Mouse (Mus musculus): ENCODE results near the gene Rab6b.

Rab6b gene

DNA sequence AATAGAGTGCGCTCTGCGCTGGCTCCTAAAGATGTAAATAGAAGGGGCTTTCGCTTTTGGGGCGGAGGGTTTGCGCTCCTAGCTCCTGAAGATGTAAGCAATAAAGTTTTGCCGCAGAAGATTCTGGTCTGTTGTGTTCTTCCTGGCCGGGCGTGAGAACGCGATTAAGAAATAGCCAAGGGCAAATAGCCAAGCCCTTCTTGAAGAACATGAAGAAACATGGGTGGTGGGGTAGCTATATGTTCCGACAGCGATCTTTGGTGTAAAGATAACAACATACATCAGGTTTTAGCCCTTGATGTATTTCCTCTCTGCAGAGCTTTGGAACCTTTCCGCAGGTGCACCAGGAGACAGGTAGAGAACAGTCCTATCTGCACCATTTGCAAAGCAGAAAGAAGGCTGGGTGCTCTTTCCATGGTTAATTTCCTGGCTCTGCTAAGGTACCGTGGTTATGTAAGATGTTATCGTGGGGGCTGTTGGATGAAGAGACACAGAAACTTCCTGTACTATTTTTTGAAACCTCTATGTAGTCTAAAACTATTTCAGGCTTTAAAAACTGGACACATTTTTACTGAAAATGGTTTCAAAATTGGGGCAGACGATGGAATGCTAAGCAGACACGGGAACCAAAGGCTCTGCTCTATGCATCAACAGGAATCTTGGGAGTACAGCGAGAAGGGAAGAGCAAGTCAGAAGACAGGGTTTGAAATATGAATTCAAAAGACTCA is 2.5 kb upstream of the Rab6b start:
- no peak for DNase-seq

DNA sequence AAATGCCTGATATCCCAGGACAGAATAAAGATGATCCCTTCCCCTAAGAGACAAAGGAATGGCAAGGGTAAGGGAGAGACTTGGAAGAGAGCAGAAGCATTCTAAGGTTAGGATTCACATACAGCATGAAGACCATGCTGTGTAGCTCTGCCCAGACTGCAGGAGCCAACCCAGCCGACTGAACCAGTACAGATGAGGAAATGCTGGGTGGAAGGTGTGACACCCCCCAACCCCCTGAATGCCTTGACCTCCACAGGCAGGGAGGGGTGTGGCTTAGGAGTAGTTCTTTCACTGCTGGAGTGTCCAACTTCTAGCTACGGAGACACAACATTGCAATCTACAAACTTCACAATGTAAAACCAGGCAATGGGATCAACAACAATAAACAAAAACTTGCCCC is 1.7 kb upstream of the Rab6b start:
- DNase-seq = no peak

DNA sequence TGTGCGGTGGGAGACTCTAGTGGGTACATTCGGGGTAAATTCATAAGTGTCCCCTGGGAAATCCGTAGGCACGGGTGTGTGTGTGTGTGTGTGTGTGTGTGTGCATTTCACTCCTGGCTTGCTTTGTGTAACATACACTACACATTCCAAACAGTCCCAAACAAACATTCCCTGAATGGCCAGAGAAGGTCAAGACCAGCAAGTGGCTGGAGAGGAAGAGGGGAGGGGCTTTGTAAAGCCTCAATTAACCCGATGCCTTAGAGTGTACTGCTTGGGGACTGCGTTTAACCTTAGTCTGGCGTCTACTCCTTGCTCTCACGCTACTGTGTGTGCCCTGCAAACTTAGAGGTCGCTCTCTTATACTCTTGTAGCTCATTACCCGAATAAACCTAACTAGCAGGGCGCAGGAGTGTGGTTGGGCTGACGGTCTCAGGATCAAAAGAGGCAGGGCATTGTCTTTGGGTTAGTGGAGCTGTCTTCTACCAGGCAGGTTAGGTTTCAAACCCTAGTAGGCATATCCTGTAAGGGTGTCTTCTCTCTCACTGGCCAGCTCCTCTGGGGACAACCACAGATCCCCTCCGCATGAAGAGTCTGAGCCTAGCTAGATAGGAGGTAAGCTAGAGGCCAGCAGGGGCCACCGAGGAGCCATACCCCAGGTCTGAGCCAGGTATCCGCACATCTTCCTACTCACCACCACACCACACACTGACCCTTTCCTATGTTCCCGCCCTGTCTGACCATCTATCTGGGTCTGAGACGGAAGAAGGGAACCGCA is 673 bp upstream of the Rab6b start:
- no peak for DNase-seq

DNA sequence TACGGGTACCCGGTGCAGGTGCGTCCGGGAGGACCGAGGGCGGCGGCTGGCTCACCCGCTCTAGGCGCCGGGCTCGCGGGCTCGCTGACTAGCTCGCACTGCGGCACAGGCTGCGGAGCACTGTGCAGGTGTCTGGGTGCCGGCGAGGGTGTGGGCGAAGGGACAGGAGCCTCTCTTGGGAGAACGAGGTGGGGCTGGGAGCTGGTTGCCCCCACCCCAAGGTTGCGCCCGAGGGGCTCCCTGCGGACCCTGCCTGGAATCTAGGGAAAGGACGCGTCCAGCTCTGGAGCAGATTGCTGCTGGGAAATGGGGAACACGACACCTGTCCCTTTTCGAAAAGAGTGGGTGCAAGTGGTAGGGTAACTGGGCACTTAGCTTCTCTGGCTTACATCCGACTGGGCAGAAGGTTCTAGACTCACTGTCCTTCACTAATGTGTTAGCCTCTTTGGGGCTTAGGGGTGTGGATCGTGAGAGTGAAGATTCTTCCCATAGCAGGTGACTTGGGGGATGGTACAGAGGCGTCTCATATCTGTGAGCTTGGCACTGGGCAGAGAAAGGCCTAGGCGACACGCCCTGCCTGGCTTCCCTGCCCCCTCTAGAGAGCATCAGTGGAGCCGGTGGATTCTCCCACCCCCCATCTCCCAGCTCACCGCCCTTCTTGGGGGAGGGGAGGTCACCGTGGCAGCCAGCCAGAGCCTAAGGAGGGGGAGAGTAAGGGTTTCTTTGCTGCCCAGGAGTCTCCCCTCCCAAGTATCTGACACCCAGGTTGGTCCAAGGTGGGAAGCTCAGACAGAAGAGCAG is 1.1 kb downstream of the Rab6b start:
- DNase-seq = peak; percentile 59

DNA sequence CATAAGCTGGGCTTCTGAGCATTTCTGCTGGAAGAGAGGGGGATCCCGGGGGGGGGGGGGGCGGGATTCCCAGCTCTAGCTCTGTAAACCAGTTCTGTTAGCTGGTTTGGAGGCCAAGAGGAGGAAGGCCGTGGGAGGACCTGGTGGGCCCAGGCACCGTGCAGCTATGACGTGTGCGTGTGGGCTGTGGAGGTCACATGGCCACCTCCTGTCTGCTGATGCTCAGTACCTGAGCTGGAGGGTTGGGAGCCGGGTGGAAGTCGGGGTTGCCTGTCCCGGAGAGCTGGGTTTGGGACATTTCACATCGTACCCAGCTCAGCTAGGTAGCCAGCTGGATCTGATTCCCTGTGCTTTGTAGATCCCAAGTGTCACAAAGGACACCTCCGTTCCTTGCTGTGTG is 1.8 kb downstream of the Rab6b start:
- DNase-seq = peak; percentile 64

DNA sequence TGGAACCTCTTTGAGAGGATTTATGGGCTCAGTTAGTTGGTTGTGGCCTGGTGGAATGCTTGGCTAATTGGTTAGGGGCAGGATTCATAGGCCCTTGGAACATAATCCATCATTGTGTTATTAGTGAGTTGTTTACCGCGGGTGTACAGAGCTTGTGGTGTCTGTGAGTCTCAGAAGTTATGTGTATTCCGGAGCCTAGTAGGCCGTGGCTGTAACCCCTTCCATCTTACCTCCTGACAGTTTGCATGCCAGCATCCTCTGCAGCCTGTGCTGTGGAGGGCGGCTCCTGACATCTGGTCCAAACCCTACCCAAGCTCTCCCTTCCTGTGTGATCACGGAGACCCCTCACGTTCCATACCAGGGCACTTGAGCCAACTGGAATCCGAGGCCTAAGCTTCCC is 2.7 kb downstream of the Rab6b start:
- DNase-seq = no peak

DNA sequence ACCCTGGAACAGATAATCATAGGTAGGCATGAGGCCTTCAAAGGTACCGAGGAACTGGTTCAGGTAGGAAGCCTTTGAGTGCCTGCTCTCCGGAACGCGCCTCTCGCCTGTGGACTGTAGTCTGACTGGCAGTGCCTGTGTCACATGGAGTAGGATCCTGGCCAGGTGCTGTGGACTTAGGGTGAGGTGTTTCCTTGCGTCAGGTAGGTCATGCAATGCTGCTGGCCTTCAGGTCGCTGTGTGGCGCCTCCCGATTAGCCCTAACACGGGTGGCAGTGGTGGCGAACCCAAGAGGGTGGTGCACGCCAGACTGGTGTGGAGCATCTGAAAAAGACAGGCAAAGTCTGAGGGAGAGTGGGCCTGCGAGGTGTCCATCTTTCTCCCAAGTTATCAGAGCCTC is 3.3 kb downstream of the Rab6b start:
- no peak for DNase-seq

DNA sequence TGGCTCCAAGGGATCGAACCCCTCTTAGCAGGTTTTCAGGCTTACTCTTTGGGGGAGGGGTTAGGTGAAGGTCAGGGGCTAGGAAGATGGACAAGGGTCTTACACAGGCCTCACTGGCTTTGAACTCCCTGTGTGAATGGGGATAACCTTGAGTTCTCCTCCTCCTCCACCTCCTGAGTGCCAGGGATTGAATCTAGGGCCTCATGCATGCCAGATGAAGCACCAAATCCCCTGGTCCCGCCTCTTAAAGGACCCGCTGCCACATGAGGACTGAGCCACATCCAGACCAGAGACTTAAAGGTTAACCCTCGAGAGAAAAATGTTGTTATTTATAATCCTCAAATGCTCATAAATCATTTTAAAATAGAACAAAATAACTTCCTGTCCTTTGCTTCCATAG is 5.4 kb downstream of the Rab6b start:
- no peak for DNase-seq

DNA sequence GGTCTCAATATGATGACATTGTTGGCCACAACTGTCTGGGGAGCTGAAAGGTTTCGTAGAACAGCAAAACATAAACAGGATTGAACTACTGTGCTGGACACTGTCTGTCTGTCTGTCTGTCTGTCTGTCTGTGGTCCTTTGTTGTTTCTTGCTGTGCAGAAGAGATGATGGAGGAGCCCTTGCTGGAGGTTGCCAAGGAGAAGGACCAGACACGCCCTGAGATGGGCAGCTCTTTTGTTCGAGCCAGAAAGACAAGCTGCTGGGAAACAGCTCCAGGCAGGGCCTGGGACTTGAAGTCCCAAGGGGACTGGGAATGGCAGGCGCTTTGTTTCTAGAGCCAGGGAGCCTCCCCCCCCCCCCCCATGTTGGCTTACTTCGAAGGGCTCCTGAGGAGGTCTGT is 5.9 kb downstream of the Rab6b start:
- DNase-seq = no peak

DNA sequence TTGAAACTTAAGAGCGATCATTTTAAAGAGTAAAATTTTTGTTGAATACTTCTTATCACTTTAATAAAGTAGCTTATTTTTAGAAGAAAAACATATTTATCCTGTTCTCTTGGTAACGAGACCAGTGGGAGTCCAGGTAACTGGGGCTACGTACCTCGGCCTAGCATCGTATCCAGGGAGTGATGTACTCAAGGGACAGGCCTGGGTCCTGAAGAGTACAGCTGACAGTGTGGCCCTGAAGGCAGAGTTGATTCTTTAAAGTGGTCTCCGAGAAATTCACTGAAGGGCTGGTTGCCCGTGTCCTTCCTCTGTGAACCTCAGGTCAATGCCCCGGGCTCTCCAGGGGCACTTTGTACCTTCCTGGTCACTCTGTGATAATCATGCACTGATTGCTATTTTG is 6.4 kb downstream of the Rab6b start:
- no peak for DNase-seq

DNA sequence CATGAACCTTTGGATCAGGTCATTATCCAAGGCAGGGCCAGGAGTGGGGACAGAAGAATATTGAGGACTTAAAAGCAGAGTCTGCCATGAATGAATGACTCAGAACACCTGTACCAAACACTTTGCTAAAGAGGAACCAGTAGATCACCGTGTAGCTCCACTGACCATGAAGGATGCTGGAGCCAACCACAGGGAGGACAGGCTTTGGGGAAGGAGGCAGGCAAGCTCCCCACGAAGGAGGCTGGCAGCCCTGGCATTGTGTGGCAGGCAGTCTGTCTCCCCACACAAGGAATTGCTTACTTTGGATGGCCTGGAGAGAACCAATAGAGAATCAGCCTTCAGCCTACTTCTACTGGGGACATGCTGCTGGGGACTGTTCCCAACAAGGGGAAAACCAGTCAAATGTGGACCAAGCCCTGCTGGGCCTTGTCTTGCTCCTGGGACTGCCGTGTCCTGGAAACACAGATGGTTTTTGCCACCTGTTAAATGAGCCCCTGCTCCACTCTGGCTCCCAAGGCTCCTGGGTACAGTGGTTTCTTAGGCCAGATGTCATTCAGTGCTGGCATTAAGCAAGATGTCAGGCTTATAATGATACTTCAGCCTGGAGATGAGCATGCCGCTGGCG is 7.2 kb downstream of the Rab6b start:
- no peak for DNase-seq

DNA sequence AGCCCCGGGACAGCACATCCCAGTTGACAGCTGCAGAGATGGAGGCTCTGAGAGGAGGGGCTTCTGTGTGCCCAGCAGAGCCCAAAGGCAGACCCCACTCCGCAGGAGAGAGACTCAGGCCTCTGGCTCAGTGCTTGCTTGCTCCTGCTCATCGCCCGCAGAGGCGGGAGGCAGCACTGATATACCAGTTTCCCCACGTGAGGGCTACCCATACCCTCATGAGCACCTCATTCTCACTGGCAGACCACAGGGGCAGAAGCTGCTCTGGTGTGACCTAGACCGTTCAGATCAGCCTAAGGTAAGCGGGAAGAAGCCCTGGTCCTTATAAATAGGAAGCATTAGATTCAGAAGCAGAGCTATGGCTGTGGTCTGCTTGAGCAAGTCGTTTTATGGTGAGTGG is 8.2 kb downstream of the Rab6b start:
- no peak for DNase-seq

DNA sequence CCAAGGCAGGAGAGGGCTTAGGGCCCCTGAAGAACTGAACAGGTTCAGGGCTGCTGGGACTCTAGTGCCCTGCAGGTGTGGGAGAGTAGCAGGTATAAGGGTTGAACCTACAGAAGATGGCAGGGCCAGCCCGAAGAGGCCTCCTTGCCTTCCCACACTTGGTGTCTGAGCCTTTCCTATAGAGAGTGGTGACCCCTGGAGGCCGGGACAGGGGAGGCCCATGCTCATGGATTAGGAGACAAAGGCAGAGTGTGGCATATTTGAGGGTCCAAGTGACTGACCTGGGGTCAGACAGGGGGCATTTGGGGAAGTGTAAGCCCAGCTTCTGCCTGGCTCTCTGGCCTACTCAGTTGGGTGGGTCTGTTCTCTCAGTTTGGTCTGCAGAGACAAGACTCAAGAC is 8.6 kb downstream of the Rab6b start:
- DNase-seq = no peak

DNA sequence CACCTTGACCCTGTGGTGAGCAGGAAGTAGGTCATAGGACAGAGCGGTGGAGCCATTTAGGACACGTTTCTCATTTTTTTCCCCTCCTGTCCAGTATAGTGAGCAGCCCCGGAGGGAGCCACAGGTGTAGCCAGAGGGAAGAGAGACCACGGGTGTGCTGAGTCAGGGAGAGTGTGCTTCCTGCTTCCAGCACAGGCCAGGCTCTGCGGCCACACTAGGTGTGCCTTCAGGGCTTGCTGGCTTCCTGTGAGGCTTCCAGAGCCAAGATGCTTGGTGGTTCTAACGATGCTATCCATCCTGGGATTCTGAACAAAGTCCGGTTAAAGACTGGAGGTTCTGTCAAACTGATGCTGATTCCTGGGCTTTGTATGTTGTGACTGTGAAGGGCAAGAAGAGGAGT is 10.0 kb downstream of the Rab6b start:
- no peak for DNase-seq

DNA sequence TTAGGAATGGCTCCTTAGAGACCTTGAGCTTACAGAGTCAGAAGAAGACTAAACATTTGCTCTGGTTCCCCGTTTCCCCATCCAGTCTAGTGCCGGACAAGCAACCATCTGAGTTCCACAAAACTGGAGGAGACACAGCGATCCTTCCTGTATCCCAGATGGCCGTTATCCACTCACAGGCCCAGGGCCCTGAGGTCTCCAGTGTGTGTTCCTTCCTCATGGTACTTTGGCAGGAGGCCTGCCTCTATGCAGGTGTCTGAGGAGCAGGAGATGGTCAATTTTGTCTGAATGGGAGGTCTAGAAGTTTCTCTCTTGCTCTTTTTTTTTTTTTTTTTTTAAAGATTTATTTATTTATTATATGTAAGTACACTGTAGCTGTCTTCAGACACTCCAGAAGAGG is 13.2 kb downstream of the Rab6b start:
- DNase-seq = no peak

DNA sequence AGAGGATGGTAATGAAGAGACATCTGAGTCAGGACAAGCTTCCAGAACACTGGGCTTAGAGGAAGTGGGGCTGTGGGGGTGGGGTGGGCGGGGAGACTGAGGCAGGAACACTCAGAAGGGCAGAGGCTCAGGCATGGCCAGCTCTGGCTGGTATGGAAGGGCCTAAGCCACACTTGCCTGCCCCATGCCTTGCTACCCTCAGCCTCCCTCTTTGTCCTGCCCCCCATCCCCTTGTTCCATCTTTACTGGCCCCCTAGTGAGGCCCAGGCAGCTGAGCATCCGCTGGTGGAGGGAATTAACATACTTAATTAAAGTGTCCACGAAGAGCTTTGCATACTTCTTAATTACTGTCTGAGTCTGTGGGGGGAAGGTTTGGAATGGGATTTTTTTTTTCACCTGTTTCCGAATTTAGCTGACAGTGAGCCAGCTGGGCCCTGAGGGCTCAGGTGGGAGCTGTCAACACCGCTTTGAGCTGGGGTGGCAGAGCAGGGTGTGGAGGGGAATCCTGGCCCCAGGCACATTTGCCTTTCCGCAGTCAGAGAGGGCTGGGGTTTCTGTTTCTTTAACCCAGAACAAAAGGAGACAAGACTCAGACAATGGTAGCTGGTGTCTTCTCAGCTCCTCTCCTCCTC is 22.0 kb downstream of the Rab6b start:
- no peak for DNase-seq

DNA sequence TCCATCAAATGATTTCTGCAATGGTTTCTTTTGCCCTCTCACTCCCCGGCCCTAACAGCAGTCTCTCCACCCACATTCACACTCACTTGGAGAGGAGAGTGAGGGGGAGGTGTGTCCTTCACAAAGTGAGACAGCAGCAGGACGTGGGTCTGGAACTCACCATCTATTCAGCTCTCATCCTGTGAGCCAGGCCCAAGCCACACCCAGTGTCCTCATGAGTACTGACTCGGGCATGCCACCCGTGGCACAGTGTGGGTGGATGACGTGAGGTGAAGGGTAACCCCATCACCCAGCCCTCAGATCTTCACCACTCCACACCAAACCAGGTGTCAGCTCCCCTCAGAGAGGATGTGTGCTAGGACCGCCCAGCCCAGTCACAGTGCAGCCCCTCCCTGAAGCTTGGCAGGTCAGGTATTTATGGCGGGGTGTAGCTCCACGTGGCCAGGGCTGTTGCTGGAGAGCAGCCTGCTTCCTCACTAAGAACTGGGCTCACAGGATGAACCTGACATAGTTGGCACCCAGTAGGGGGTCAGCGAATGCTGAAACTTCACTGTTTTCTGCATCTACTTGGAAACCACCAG is 23.0 kb downstream of the Rab6b start:
- DNase-seq = peak; percentile 56

DNA sequence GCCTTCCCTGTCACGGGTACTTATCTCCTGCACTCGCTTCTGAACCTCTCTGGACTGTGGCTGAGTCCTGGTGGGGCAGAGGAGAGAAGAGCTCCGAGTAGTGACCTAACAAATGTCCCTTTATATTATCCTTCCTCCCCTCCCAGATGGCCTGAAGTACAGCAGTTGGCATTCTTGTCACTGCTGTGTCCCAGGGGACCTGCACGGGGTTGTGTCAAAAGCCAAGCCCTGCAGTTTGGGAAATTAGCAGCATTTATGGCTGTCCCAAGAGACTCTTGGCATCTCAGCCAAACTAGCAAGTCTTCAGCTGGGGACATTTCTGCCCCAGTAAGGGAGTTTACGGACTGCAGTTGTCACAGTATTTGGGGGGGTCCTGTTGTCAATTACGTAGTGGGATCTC is 27.9 kb downstream of the Rab6b start:
- no peak for DNase-seq

DNA sequence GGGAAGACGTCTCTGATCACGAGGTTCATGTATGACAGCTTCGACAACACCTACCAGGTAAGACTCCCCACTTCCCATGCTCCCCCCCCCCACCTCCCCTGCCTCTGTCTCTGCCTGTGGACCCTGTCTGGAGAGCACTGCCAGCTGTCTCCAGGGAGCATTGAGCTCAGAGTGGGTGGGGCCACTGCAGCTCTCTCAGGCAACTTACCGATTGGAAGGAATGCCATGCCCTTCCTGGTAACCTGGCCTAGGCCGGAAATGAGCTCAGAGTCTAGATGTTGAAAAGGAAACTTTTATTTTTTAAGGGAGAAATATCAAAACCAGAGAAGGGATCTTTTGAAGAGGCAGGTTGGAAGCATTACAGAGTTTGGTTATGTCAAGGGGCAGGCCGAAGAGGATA is 28.8 kb downstream of the Rab6b start:
- DNase-seq = no peak

DNA sequence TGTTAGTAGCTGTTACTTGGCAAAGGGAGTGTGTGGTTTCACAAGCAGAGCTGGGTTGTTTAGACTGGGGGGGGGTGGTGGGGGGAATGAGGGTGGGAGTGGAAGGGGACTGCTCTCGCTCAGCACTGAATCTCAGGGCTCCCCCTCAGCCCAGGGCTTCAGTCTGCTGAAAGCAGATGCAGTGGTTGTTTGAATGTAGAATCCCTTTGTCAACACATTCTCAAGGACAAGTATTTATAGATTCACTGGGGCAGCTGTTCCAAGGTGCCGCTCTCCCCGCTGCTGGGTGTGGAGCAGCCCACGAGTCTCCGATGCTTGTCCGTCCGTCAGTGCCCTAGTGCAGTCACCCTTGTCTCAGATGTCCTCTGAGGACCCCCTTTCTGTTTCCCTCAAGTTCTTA is 29.7 kb downstream of the Rab6b start:
- no peak for DNase-seq

DNA sequence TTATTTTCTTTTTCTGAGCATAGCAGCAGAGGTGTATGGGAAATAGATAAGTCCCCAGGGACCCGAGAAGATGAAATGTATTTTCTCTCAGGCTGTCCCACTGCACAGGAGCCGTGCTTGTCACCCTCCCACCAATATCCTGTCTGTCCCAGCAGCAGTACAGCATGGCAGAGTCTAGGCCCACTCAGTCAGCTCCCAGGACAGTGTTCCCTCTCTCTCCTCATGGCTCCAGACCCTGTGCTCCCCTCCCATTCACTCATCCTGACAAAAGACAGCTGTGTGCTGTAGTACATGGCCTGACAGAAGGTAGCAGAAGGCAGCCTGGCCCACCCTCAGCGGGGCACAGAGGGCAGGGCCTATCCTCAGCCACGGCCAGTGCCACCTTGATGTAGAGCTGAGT is 32.3 kb downstream of the Rab6b start:
- no peak for DNase-seq

DNA sequence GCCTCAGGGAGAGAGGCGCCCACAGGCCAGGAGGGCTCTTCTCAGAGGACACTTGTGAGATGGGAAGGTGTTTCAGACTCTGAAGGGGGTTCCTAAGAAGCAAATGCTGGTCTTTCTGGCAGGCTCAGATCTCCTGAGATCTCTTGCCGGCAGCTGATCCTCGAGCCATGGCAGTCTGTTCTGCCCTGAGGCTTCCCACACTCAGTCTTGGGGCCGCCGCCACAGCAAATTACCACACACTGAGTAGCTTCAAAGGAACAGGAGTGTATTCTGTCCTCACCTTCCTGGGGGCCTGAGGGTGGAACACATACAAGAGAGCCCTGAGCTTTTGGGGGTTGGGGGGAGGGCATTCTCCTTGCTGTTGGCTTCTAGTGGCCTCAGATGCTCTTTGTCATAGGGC is 33.8 kb downstream of the Rab6b start:
- DNase-seq = no peak

DNA sequence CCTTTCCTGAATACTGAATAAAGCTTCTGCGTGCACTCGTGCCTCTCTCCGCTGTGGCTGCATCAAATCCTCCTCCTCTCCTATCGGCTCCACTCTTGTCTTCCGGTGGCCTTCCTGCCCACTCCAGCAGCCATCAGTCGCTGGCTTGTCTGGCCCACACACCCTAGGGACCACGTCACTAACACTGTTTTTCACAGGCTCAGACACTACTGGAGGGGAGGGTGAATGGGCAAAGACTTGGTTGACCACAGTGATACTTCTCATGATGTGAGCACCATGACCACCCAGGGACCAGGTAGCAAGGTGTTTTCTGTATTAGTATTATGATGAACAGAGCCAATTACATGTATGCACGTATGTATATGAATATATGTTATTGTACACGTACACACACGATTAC is 34.7 kb downstream of the Rab6b start:
- no peak for DNase-seq
